Mouse (Mus musculus) hindbrain, embryonic 12.5 days (tissue): ENCODE measurements around the gene Il3. TPM values are rescaled to one million over a fixed set of nuclear protein-coding genes. Genes with fewer than 3 reads are reported as not detected.

Experiments
- ATAC-seq: fragments of 200-750 bp; cut with Nextera tagmentation; 2 replicates; pipeline ENCODE4 v1.8.0; 2017; ENCODE audit warnings: moderate TSS enrichment; ENCODE audit not compliant: low FRiP score
- H3K27ac ChIP-seq: fragments of 300-500 bp; sonication (generic); 2 replicates; pipeline ENCODE4 v1.5.1; 2016; ENCODE audit warnings: mild to moderate bottlenecking
- H3K27me3 ChIP-seq: fragments of 300-500 bp; sonication (generic); 2 replicates; pipeline ENCODE4 v1.6.1; 2016; ENCODE audit warnings: mild to moderate bottlenecking
- H3K36me3 ChIP-seq: fragments of 300-500 bp; sonication (generic); 2 replicates; pipeline ENCODE4 v1.6.1; 2016; ENCODE audit warnings: mild to moderate bottlenecking
- H3K4me1 ChIP-seq: fragments of 300-500 bp; sonication (generic); 2 replicates; pipeline ENCODE4 v1.6.1; 2016
- H3K4me2 ChIP-seq: fragments of 300-500 bp; sonication (generic); replicated peaks from 2 replicates; pipeline ENCODE4 v1.6.1; 2016; ENCODE audit warnings: mild to moderate bottlenecking
- H3K4me3 ChIP-seq: fragments of 300-500 bp; sonication (generic); 2 replicates; pipeline ENCODE4 v1.5.1; 2016; ENCODE audit warnings: mild to moderate bottlenecking
- H3K9ac ChIP-seq: fragments of 300-500 bp; sonication (generic); 2 replicates; pipeline ENCODE4 v1.6.1; 2016; ENCODE audit warnings: mild to moderate bottlenecking, moderate library complexity
- H3K9me3 ChIP-seq: fragments of 300-500 bp; sonication (generic); replicated peaks from 2 replicates; pipeline ENCODE4 v1.6.1; 2016; ENCODE audit warnings: mild to moderate bottlenecking
- WGBS: fragments of 180-500 bp; shearing (Covaris S2); methylation state at CpG from one replicate; pipeline ENCODE4 v1.1.7; 2016; 5-methylcytosine and 5-hydroxymethylcytosine counted together
- polyA plus RNA-seq: library from polyadenylated mRNA; unstranded; fragments of >200 nt; fragmentation: Nextera tagmentation; extraction: Ambion mirVana; gene quantifications from 2 replicates; pipeline ENCODE4 v1.2.1, GENCODE M21; 2016

Gene Il3
- polyA plus RNA-seq, 1 experiment from 2014 or later: not detected

DNA sequence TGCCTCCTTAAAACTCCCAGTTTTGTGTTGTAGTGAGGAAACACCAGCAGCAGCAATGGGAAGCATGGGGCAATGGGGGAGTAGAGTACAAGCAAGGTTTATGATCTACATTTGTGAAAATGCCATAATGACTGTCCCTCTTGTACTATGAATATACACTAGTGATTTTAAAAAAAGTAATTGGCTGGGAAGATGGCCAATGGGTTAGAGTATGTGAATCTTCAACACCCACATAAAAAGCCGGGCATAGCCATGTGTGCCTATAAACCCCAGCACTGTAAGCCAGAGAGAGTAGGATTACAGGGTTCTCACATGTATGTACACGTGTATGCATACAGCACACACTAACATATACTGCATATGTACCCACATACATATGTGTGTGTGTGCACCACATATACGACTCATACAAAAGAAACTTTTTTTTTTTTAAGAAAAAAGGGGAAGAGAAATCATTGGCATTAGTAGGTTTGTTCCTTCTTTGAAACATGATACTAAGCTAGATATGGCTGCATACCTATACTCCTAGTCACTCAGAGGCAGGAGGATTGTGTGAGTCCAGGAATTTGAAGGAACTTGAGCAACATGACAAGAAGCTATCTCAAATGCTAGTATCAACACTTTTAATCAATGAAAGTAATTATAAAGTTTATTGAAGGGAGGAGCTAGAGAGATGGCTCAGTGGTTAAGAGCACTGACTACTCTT, 2.3 kb upstream of the Il3 start:
- WGBS: 88% methylated on average over 3 of the region's 3 CpGs
- ATAC-seq: no peak
- Histone ChIP-seq H3K4me3 (no peak overlapping the region), H3K4me1 (no peaks in the 10 kb centered on the region), H3K36me3 (no peaks in the 10 kb centered on the region), H3K27ac (no peak overlapping the region), H3K27me3 (no peaks in the 10 kb centered on the region), H3K9ac (no peak overlapping the region), H3K4me2 (no peak overlapping the region), H3K9me3 (no peaks in the 10 kb centered on the region)

GRCm38 (mm10) chr11:54264542-54264941, 2.5 kb downstream of the Il3 start:
- no peak for ATAC-seq
- Histone ChIP-seq H3K4me1 (no peaks in the 10 kb centered on the region), H3K27ac (no peak overlapping the region), H3K9ac (no peak overlapping the region), H3K4me3 (no peak overlapping the region), H3K36me3 (no peaks in the 10 kb centered on the region), H3K4me2 (no peak overlapping the region), H3K9me3 (no peaks in the 10 kb centered on the region), H3K27me3 (no peaks in the 10 kb centered on the region)
- WGBS: 58% methylated on average over 2 of the region's 2 CpGs

- ATAC-seq: no peak
- no peak overlapping the region for H3K4me2 ChIP-seq
- WGBS: 16% methylated on average over 1 of the region's 1 CpGs
- H3K4me1 ChIP-seq: no peaks in the 10 kb centered on the region
- no peaks in the 10 kb centered on the region for H3K9me3 ChIP-seq
- no peaks in the 10 kb centered on the region for H3K27me3 ChIP-seq
- H3K9ac ChIP-seq: no peak overlapping the region
- no peak overlapping the region for H3K4me3 ChIP-seq
- H3K36me3 ChIP-seq: no peaks in the 10 kb centered on the region
- no peak overlapping the region for H3K27ac ChIP-seq
Measured at GRCm38 (mm10) chr11:54263405-54264031, 3.6 kb downstream of the Il3 start.

DNA sequence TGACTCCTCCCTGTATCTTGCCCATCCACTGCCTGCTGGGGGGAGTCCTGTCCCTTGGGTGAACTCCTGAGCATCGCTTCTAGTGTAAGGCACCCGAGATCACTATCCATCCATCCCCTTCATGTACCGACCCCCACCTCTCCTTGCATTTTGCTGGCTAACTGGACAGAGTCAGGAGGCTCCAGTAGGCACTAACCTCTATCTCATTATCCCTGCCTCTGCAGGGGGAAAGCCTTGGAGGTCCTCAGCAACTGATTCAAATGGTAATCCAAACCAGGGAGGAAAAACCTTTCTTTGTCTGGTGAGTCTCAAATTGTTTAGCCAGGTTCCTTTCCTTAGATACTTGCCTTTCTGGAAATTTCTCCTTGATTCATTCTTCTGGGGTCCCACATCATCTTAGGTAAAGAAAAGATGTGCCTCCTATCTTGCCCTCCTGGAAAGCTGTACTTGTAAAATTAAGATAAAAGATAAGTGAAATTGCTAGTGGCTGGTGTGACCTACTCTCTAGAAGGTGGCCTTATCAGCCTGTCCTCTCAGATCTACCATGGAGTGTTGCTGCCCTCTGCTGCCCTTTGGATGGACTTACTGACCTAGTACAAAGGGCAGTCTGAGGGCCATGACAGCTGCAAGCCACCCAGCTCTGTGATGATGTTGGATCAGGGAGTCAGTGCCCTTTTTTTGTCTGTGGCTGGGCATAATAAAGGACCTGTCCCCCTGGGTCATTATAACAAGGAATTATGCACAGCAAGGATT, 10.3 kb downstream of the Il3 start:
- Histone ChIP-seq H3K4me2 (no peak overlapping the region), H3K27ac (no peak overlapping the region), H3K36me3 (no peaks in the 10 kb centered on the region), H3K9ac (no peak overlapping the region), H3K9me3 (no peaks in the 10 kb centered on the region), H3K4me3 (no peak overlapping the region), H3K4me1 (no peaks in the 10 kb centered on the region), H3K27me3 (no peaks in the 10 kb centered on the region)
- peak; percentile 83 for ATAC-seq
- 61% methylated on average over 3 of the region's 3 CpGs for WGBS

DNA sequence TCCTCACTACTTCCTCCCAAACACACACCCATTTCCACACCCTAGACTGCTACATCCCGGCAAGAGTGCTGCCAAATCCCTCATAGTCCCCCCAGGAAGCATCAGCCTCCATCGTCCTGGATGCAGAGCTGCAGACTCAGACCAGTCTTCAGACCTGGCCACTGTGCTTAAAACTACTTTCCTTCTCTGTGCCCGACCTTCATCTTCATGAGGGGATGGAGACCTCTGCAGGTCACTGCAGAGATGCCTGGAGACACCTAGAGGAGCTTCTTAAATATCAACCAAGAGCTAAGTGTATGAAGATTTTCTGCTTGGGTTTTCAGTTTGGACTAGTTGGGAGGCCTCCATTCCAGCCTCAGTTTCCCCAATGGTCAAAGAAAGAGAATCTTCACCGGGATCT, 13.0 kb downstream of the Il3 start:
- Histone ChIP-seq H3K4me3 (no peak overlapping the region), H3K9ac (no peak overlapping the region), H3K27ac (no peak overlapping the region), H3K9me3 (no peaks in the 10 kb centered on the region), H3K27me3 (no peaks in the 10 kb centered on the region), H3K4me2 (no peak overlapping the region), H3K36me3 (no peaks in the 10 kb centered on the region), H3K4me1 (no peaks in the 10 kb centered on the region)
- no peak for ATAC-seq
- 59% methylated on average over 4 of the region's 4 CpGs for WGBS

DNA sequence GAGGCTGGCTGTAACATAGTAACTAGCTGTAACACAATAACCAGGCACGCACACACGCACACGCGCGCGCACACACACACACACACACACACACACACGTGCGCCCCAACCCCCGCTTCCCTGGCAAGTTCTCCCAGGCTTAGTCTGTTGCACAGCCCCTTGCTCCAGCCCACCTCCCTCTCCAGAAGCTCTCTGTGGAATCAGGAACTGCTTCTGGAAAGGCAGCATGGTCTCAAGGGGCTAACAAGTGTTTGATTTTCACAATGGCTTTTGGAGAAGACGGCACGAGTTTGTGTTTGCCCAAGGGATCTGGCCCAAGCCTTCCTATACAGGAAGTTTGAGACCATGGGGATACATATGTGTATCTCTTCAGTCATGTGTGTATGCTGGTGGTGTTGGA, 16.5 kb downstream of the Il3 start:
- Histone ChIP-seq H3K27ac (no peak overlapping the region), H3K4me2 (no peak overlapping the region), H3K9me3 (no peaks in the 10 kb centered on the region), H3K4me3 (no peak overlapping the region), H3K27me3 (no peaks in the 10 kb centered on the region), H3K36me3 (no peaks in the 10 kb centered on the region), H3K9ac (no peak overlapping the region), H3K4me1 (no peaks in the 10 kb centered on the region)
- 86% methylated on average over 11 of the region's 11 CpGs for WGBS
- ATAC-seq: no peak

DNA sequence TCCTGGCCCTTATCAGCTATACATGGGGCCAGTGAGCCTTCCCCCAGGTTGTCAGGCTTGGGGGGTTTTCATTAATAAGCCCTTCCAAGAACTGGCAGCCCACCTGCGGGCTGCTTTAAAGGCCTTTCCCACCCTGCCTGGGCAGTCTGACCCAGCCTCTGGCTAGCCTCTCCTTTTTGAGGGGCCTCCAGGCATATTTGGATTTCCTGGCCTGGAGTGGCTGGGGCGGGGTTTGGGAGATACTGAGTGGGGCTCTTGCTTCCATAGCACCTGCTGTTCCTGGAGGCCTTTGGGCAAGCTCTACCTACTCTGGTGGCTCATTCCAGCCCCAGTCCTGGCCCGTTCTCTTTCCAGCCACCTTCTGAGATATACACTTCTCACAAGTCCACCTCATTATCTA, 17.3 kb downstream of the Il3 start:
- H3K9me3 ChIP-seq: no peaks in the 10 kb centered on the region
- H3K4me2 ChIP-seq: no peak overlapping the region
- H3K4me1 ChIP-seq: no peaks in the 10 kb centered on the region
- H3K27me3 ChIP-seq: no peaks in the 10 kb centered on the region
- H3K9ac ChIP-seq: no peak overlapping the region
- no peak overlapping the region for H3K4me3 ChIP-seq
- ATAC-seq: no peak
- WGBS: 87% methylated on average over 3 of the region's 3 CpGs
- H3K27ac ChIP-seq: no peak overlapping the region
- no peaks in the 10 kb centered on the region for H3K36me3 ChIP-seq

GRCm38 (mm10) chr11:54248940-54249717, 17.9 kb downstream of the Il3 start, which contains the start of gene Csf2:
Csf2 (minus strand) TSS chr11:54249667.
- Histone ChIP-seq H3K4me1 (no peaks in the 10 kb centered on the region), H3K4me3 (no peak within 1 kb of the TSS), H3K36me3 (no peaks in the 10 kb centered on the region), H3K4me2 (no peak within 1 kb of the TSS), H3K27ac (no peak within 1 kb of the TSS), H3K9me3 (no peaks in the 10 kb centered on the region), H3K27me3 (no peaks in the 10 kb centered on the region), H3K9ac (no peak within 1 kb of the TSS)
- ATAC-seq: no peak
- WGBS: 73% methylated on average over 11 of the region's 11 CpGs

DNA sequence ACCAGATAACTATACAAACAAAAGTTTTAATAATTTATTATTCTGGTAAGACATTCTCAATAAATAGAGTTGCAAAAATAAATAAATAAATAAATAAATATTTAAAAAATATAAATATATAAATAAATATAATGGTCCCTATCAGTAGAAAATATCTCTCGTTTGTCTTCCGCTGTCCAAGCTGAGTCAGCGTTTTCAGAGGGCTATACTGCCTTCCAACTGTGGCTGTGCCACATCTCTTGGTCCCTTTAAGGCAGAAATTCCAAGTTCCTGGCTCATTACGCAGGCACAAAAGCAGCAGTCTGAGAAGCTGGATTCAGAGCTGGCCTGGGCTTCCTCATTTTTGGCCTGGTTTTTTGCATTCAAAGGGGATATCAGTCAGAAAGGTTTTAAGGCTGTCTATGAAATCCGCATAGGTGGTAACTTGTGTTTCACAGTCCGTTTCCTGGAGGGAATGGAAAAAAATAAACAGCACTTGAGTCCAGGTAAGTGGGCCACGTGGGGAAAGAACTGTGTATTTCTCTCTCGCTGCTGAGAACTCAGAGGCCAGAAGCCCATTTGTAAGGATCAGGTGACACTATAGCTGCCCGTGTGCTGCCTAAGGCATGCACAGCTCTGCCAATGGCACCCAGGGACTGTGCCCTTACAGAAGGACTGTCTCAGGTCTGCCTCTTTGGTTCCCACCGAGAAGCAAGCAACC, 19.7 kb downstream of the Il3 start:
- no peaks in the 10 kb centered on the region for H3K9me3 ChIP-seq
- ATAC-seq: no peak
- H3K27me3 ChIP-seq: no peaks in the 10 kb centered on the region
- H3K9ac ChIP-seq: no peak overlapping the region
- H3K4me3 ChIP-seq: no peak overlapping the region
- H3K27ac ChIP-seq: no peak overlapping the region
- no peak overlapping the region for H3K4me2 ChIP-seq
- no peaks in the 10 kb centered on the region for H3K36me3 ChIP-seq
- H3K4me1 ChIP-seq: no peaks in the 10 kb centered on the region
- 79% methylated on average over 10 of the region's 10 CpGs for WGBS

DNA sequence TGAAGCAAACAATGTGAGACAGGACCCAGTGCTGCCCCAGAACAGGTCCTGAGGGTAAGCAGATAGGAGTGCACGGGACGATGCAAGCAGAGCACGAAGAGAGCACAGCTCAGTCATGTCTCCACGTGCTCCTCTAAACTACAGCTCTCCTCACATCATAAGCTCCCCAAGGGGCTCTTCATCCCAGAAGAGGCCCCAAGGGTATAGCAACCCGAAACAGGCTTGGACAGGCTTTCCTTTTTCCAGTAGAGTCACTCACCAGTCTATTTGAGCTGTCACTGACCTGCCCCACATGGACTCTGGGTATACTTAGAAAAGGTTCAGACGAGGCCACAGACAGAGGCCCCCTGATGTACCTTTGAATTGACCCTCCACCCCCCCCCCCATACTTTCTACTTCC, 22.6 kb downstream of the Il3 start:
- H3K36me3 ChIP-seq: no peaks in the 10 kb centered on the region
- 70% methylated on average over 6 of the region's 6 CpGs for WGBS
- no peak for ATAC-seq
- no peaks in the 10 kb centered on the region for H3K27me3 ChIP-seq
- H3K9me3 ChIP-seq: no peaks in the 10 kb centered on the region
- no peak overlapping the region for H3K9ac ChIP-seq
- H3K4me2 ChIP-seq: no peak overlapping the region
- H3K4me1 ChIP-seq: no peaks in the 10 kb centered on the region
- H3K27ac ChIP-seq: no peak overlapping the region
- no peak overlapping the region for H3K4me3 ChIP-seq

DNA sequence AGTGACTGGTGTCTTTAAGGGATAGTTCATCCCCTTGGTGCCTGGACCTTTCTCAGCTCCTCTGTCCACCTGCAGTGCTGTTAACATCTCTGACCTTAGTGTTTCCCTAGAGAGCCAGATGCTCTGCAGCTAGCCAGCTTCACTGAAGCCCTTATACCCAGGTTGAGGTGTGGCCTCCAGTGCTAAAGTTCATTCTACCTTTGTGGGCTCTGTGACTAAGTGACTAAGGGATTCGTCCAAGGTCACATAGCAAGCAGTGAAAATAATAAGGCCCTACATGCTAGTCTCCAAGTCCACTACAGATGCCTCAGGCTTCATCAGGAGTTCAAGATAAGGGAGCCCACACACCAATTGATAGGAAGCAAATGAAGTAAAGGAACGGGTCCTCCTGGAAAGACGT, 24.6 kb downstream of the Il3 start:
- H3K27ac ChIP-seq: no peak overlapping the region
- no peak overlapping the region for H3K9ac ChIP-seq
- no peak overlapping the region for H3K4me2 ChIP-seq
- no peak for ATAC-seq
- 86% methylated on average over 3 of the region's 3 CpGs for WGBS
- no peaks in the 10 kb centered on the region for H3K4me1 ChIP-seq
- no peaks in the 10 kb centered on the region for H3K9me3 ChIP-seq
- H3K36me3 ChIP-seq: no peaks in the 10 kb centered on the region
- H3K4me3 ChIP-seq: no peak overlapping the region
- no peaks in the 10 kb centered on the region for H3K27me3 ChIP-seq

GRCm38 (mm10) chr11:54236939-54237338, 30.1 kb downstream of the Il3 start:
- no peak for ATAC-seq
- no peaks in the 10 kb centered on the region for H3K27me3 ChIP-seq
- no peak overlapping the region for H3K4me2 ChIP-seq
- no peak overlapping the region for H3K27ac ChIP-seq
- H3K4me3 ChIP-seq: no peak overlapping the region
- no peaks in the 10 kb centered on the region for H3K36me3 ChIP-seq
- no peaks in the 10 kb centered on the region for H3K9me3 ChIP-seq
- WGBS: 66% methylated on average over 2 of the region's 2 CpGs
- H3K4me1 ChIP-seq: no peaks in the 10 kb centered on the region
- H3K9ac ChIP-seq: no peak overlapping the region
